33 mouse cellular contexts compared by ENCODE assay signal in genomic region chr9:39523616-39524285, GRCm38 (mm10). TPM values are rescaled to one million over a fixed set of nuclear protein-coding genes. Genes with fewer than 3 reads are reported as not detected.
DNase-seq lines count a peak whose midpoint lies in the region; ATAC-seq and TF ChIP-seq lines count a peak whose summit lies in the region.
"Had no signal": no experiment of that assay in that cellular context is flagged by ENCODE, and none has a peak within 500 bp of the region (broad histone marks: within the 10 kb centered on the region; RNA-seq: fewer than 3 reads in every experiment).

No protein-coding gene starts in this region.

- H3K4me1 ChIP-seq in forebrain, postnatal 0 days (ENCODE audit: insufficient read depth): no peaks in the 10 kb centered on the region
- H3K4me1 ChIP-seq in forebrain, embryonic 16.5 days (replicated peaks; ENCODE audit: control insufficient read depth, insufficient read depth, low read length): no peaks in the 10 kb centered on the region
- H3K4me1 ChIP-seq in lung, embryonic 15.5 days: no peaks in the 10 kb centered on the region
- no peaks in the 10 kb centered on the region for H3K4me1 ChIP-seq in embryonic facial prominence, embryonic 14.5 days (ENCODE audit: control insufficient read depth, insufficient read depth, low read length)
- H3K4me1 ChIP-seq: heart, embryonic 10.5 days; heart, embryonic 15.5 days; liver, embryonic 15.5 days; midbrain, embryonic 10.5 days; neural tube, embryonic 13.5 days; stomach, embryonic 15.5 days had no signal

- H3K27me3 ChIP-seq in forebrain, postnatal 0 days (ENCODE audit: insufficient read depth, low read length): no peaks in the 10 kb centered on the region
- no peaks in the 10 kb centered on the region for H3K27me3 ChIP-seq in forebrain, embryonic 16.5 days (replicated peaks; ENCODE audit: control insufficient read depth, insufficient read depth, low read length)
- no peaks in the 10 kb centered on the region for H3K27me3 ChIP-seq in lung, embryonic 15.5 days
- H3K27me3 ChIP-seq in embryonic facial prominence, embryonic 14.5 days (replicated peaks; ENCODE audit: control insufficient read depth, insufficient read depth, low read length): no peaks in the 10 kb centered on the region
- H3K27me3 ChIP-seq: heart, embryonic 15.5 days; liver, embryonic 15.5 days; neural tube, embryonic 13.5 days; stomach, embryonic 15.5 days had no signal

- DNase-seq in forebrain, postnatal 0 days: no peak
- no peak for DNase-seq in lung, adult 18-20 months
- peak; percentile 57 for DNase-seq in NIH3T3 (ENCODE audit: low read depth)
- peak; percentile 84 for DNase-seq in embryonic facial prominence, embryonic 14.5 days (ENCODE audit: low spot score)
- no peak for DNase-seq in left cerebral cortex, postnatal 14 days (ENCODE audit: low spot score in 2 of 2)
- no peak for DNase-seq in testis, postnatal 10 days (ENCODE audit: low spot score)
- DNase-seq: adrenal gland, postnatal 14 days; cerebellum, adult 18-20 months; cerebellum, postnatal 10 days; gastrocnemius, postnatal 14 days; heart, adult 11 months; kidney, adult 8-10 months; layer of hippocampus, postnatal 36 days; thymus, adult 18-20 months; thymus, postnatal 25 days had no signal

- no peaks in the 10 kb centered on the region for H3K36me3 ChIP-seq in forebrain, postnatal 0 days (ENCODE audit: insufficient read depth)
- H3K36me3 ChIP-seq in forebrain, embryonic 16.5 days (ENCODE audit: control insufficient read depth, insufficient read depth): no peaks in the 10 kb centered on the region
- no peaks in the 10 kb centered on the region for H3K36me3 ChIP-seq in lung, embryonic 15.5 days
- H3K36me3 ChIP-seq in embryonic facial prominence, embryonic 14.5 days (ENCODE audit: control insufficient read depth, insufficient read depth, low read length): no peaks in the 10 kb centered on the region
- H3K36me3 ChIP-seq: heart, embryonic 10.5 days; heart, embryonic 15.5 days; liver, embryonic 15.5 days; midbrain, embryonic 10.5 days; neural tube, embryonic 13.5 days; stomach, embryonic 15.5 days had no signal

- H3K27ac ChIP-seq in forebrain, postnatal 0 days (ENCODE audit: low read depth, low read length): no peak overlapping the region
- H3K27ac ChIP-seq in forebrain, embryonic 16.5 days (ENCODE audit: low read length): no peak overlapping the region
- no peak overlapping the region for H3K27ac ChIP-seq in lung, embryonic 15.5 days
- H3K27ac ChIP-seq in embryonic facial prominence, embryonic 14.5 days (replicated peaks; ENCODE audit: low read depth, low read length): no peak overlapping the region; the same call in 1 of the 2 replicates
- H3K27ac ChIP-seq: heart, embryonic 10.5 days; heart, embryonic 15.5 days; kidney, postnatal 0 days; liver, embryonic 15.5 days; midbrain, embryonic 10.5 days; neural tube, embryonic 13.5 days; stomach, embryonic 15.5 days had no signal

- no peak overlapping the region for H3K4me2 ChIP-seq in forebrain, postnatal 0 days (ENCODE audit: low read depth)
- H3K4me2 ChIP-seq in forebrain, embryonic 16.5 days (ENCODE audit: low read length): no peak overlapping the region
- H3K4me2 ChIP-seq in lung, embryonic 15.5 days: no peak overlapping the region
- no peak overlapping the region for H3K4me2 ChIP-seq in embryonic facial prominence, embryonic 14.5 days (ENCODE audit: low read depth, low read length)
- H3K4me2 ChIP-seq: heart, embryonic 15.5 days; liver, embryonic 15.5 days; neural tube, embryonic 13.5 days; stomach, embryonic 15.5 days had no signal

- ATAC-seq in forebrain, postnatal 0 days: peak; percentile 43
- ATAC-seq in forebrain, embryonic 16.5 days: no peak
- peak; percentile 81; the same call in 1 of the 2 replicates for ATAC-seq in lung, embryonic 15.5 days (ENCODE audit: borderline replicate concordance, extremely low read depth, low FRiP score, low TSS enrichment)
- ATAC-seq in embryonic facial prominence, embryonic 14.5 days (ENCODE audit: low read depth): peak; percentile 33; the same call in 1 of the 2 replicates
- ATAC-seq: intestine, embryonic 16.5 days had no signal

- TF ChIP-seq CTCF in forebrain, postnatal 0 days (IDR thresholded peaks at IDR 0.05; ENCODE audit: low read depth): no peak

- 59% methylated on average over 1 of the region's 1 CpGs for WGBS in forebrain, postnatal 0 days
- WGBS in forebrain, embryonic 16.5 days: 79% methylated on average over 1 of the region's 1 CpGs
- WGBS in lung, embryonic 15.5 days: 65% methylated on average over 1 of the region's 1 CpGs
- 32% methylated on average over 1 of the region's 1 CpGs for WGBS in embryonic facial prominence, embryonic 14.5 days

- intact Hi-C loops in left cerebral cortex, postnatal 14 days (cut with DNase I): no loop called here

- H3K9ac ChIP-seq in forebrain, postnatal 0 days: no peak overlapping the region
- H3K9ac ChIP-seq in forebrain, embryonic 16.5 days (replicated peaks; ENCODE audit: low read depth, low read length): no peak overlapping the region
- no peak overlapping the region for H3K9ac ChIP-seq in lung, embryonic 15.5 days
- H3K9ac ChIP-seq in embryonic facial prominence, embryonic 14.5 days (ENCODE audit: low read depth, low read length): no peak overlapping the region
- H3K9ac ChIP-seq: heart, embryonic 15.5 days; liver, embryonic 15.5 days; neural tube, embryonic 13.5 days; stomach, embryonic 15.5 days had no signal

- no peaks in the 10 kb centered on the region for H3K9me3 ChIP-seq in forebrain, postnatal 0 days (ENCODE audit: low read length)
- no peaks in the 10 kb centered on the region for H3K9me3 ChIP-seq in forebrain, embryonic 16.5 days (ENCODE audit: control insufficient read depth, low read length)
- H3K9me3 ChIP-seq in lung, embryonic 15.5 days: no peaks in the 10 kb centered on the region
- no peaks in the 10 kb centered on the region for H3K9me3 ChIP-seq in embryonic facial prominence, embryonic 14.5 days (ENCODE audit: control insufficient read depth, low read length)
- H3K9me3 ChIP-seq: heart, embryonic 10.5 days; heart, embryonic 15.5 days; liver, embryonic 15.5 days; midbrain, embryonic 10.5 days; neural tube, embryonic 13.5 days; stomach, embryonic 15.5 days had no signal

- no peak overlapping the region for H3K4me3 ChIP-seq in forebrain, postnatal 0 days (ENCODE audit: low read depth, low read length)
- no peak overlapping the region for H3K4me3 ChIP-seq in forebrain, embryonic 16.5 days (replicated peaks; ENCODE audit: low read length)
- no peak overlapping the region for H3K4me3 ChIP-seq in lung, embryonic 15.5 days
- H3K4me3 ChIP-seq in embryonic facial prominence, embryonic 14.5 days (ENCODE audit: low read depth, low read length): no peak overlapping the region
- H3K4me3 ChIP-seq: heart, embryonic 10.5 days; heart, embryonic 15.5 days; liver, embryonic 15.5 days; midbrain, embryonic 10.5 days; neural tube, embryonic 13.5 days; stomach, embryonic 15.5 days had no signal

RNA-seq across cellular contexts. Expression of gene Olfr957, which starts 8.1 kb away (rescaled TPM):
- not detected in 2 replicates for total RNA-seq in forebrain, postnatal 0 days (2014; rRNA removed)
- polyA plus RNA-seq in forebrain, postnatal 0 days (2015; fragmentation: Nextera tagmentation; extraction: Ambion mirVana): not detected in 2 replicates
- polyA plus RNA-seq in forebrain, embryonic 16.5 days (2015; fragmentation: Nextera tagmentation; extraction: Ambion mirVana): not detected in 2 replicates
- not detected in 2 replicates for polyA plus RNA-seq in lung, embryonic 15.5 days (2015; fragmentation: Nextera tagmentation; extraction: Ambion mirVana)
- 0.14 and 0.42 TPM in 2 replicates for polyA plus RNA-seq in embryonic facial prominence, embryonic 14.5 days (2014; fragmentation: Nextera tagmentation; extraction: Ambion mirVana)
- not detected for total RNA-seq in left cerebral cortex, postnatal 14 days (2021)
- total RNA-seq: adrenal gland, postnatal 14 days; common myeloid progenitor, adult 5-6 weeks; gastrocnemius, postnatal 14 days; heart, postnatal 25 days; layer of hippocampus, postnatal 36 days; liver, adult 2 months; MEL had no signal
- polyA plus RNA-seq: heart, embryonic 10.5 days; heart, embryonic 15.5 days; hindbrain, embryonic 11.5 days; intestine, embryonic 16.5 days; kidney, postnatal 0 days; large intestine, adult 2 months; limb, embryonic 11.5 days; liver, adult 2 months; liver, embryonic 15.5 days; midbrain, embryonic 10.5 days; neural tube, embryonic 13.5 days; small intestine, adult 2 months; stomach, embryonic 15.5 days had no signal

RNA-seq across cellular contexts. Expression of gene Olfr44, which starts 30.0 kb away (rescaled TPM):
- not detected in 2 replicates for total RNA-seq in forebrain, postnatal 0 days (2014; rRNA removed)
- not detected in 2 replicates for polyA plus RNA-seq in forebrain, postnatal 0 days (2015; fragmentation: Nextera tagmentation; extraction: Ambion mirVana)
- not detected in 2 replicates for polyA plus RNA-seq in forebrain, embryonic 16.5 days (2015; fragmentation: Nextera tagmentation; extraction: Ambion mirVana)
- polyA plus RNA-seq in lung, embryonic 15.5 days (2015; fragmentation: Nextera tagmentation; extraction: Ambion mirVana): not detected in 2 replicates
- polyA plus RNA-seq in embryonic facial prominence, embryonic 14.5 days (2014; fragmentation: Nextera tagmentation; extraction: Ambion mirVana): not detected in 2 replicates
- total RNA-seq in left cerebral cortex, postnatal 14 days (2021): not detected
- total RNA-seq: adrenal gland, postnatal 14 days; common myeloid progenitor, adult 5-6 weeks; gastrocnemius, postnatal 14 days; heart, postnatal 25 days; layer of hippocampus, postnatal 36 days; liver, adult 2 months; MEL had no signal
- polyA plus RNA-seq: heart, embryonic 10.5 days; heart, embryonic 15.5 days; hindbrain, embryonic 11.5 days; intestine, embryonic 16.5 days; kidney, postnatal 0 days; large intestine, adult 2 months; limb, embryonic 11.5 days; liver, adult 2 months; liver, embryonic 15.5 days; midbrain, embryonic 10.5 days; neural tube, embryonic 13.5 days; small intestine, adult 2 months; stomach, embryonic 15.5 days had no signal

RNA-seq across cellular contexts. Expression of gene Olfr958, which starts 30.1 kb away (rescaled TPM):
- total RNA-seq in forebrain, postnatal 0 days (2014; rRNA removed): not detected in 2 replicates
- not detected in 2 replicates for polyA plus RNA-seq in forebrain, postnatal 0 days (2015; fragmentation: Nextera tagmentation; extraction: Ambion mirVana)
- polyA plus RNA-seq in forebrain, embryonic 16.5 days (2015; fragmentation: Nextera tagmentation; extraction: Ambion mirVana): not detected in 2 replicates
- not detected in 2 replicates for polyA plus RNA-seq in lung, embryonic 15.5 days (2015; fragmentation: Nextera tagmentation; extraction: Ambion mirVana)
- 0.18 TPM in 1 of 2 replicates, not detected in the other for polyA plus RNA-seq in embryonic facial prominence, embryonic 14.5 days (2014; fragmentation: Nextera tagmentation; extraction: Ambion mirVana)
- total RNA-seq in left cerebral cortex, postnatal 14 days (2021): not detected
- total RNA-seq: adrenal gland, postnatal 14 days; common myeloid progenitor, adult 5-6 weeks; gastrocnemius, postnatal 14 days; heart, postnatal 25 days; layer of hippocampus, postnatal 36 days; liver, adult 2 months; MEL had no signal
- polyA plus RNA-seq: heart, embryonic 10.5 days; heart, embryonic 15.5 days; hindbrain, embryonic 11.5 days; intestine, embryonic 16.5 days; kidney, postnatal 0 days; large intestine, adult 2 months; limb, embryonic 11.5 days; liver, adult 2 months; liver, embryonic 15.5 days; midbrain, embryonic 10.5 days; neural tube, embryonic 13.5 days; small intestine, adult 2 months; stomach, embryonic 15.5 days had no signal

RNA-seq across cellular contexts. Expression of gene Olfr959, which starts 51.6 kb away (rescaled TPM):
- total RNA-seq in forebrain, postnatal 0 days (2014; rRNA removed): not detected in 2 replicates
- polyA plus RNA-seq in forebrain, postnatal 0 days (2015; fragmentation: Nextera tagmentation; extraction: Ambion mirVana): not detected in 2 replicates
- polyA plus RNA-seq in forebrain, embryonic 16.5 days (2015; fragmentation: Nextera tagmentation; extraction: Ambion mirVana): not detected in 2 replicates
- not detected in 2 replicates for polyA plus RNA-seq in lung, embryonic 15.5 days (2015; fragmentation: Nextera tagmentation; extraction: Ambion mirVana)
- polyA plus RNA-seq in embryonic facial prominence, embryonic 14.5 days (2014; fragmentation: Nextera tagmentation; extraction: Ambion mirVana): not detected in 2 replicates
- not detected for total RNA-seq in left cerebral cortex, postnatal 14 days (2021)
- total RNA-seq: adrenal gland, postnatal 14 days; common myeloid progenitor, adult 5-6 weeks; gastrocnemius, postnatal 14 days; heart, postnatal 25 days; layer of hippocampus, postnatal 36 days; liver, adult 2 months; MEL had no signal
- polyA plus RNA-seq: heart, embryonic 10.5 days; heart, embryonic 15.5 days; hindbrain, embryonic 11.5 days; intestine, embryonic 16.5 days; kidney, postnatal 0 days; large intestine, adult 2 months; limb, embryonic 11.5 days; liver, adult 2 months; liver, embryonic 15.5 days; midbrain, embryonic 10.5 days; neural tube, embryonic 13.5 days; small intestine, adult 2 months; stomach, embryonic 15.5 days had no signal

RNA-seq across cellular contexts. Expression of gene Olfr955, which starts 52.0 kb away (rescaled TPM):
- not detected in 2 replicates for total RNA-seq in forebrain, postnatal 0 days (2014; rRNA removed)
- not detected in 2 replicates for polyA plus RNA-seq in forebrain, postnatal 0 days (2015; fragmentation: Nextera tagmentation; extraction: Ambion mirVana)
- polyA plus RNA-seq in forebrain, embryonic 16.5 days (2015; fragmentation: Nextera tagmentation; extraction: Ambion mirVana): not detected in 2 replicates
- not detected in 2 replicates for polyA plus RNA-seq in lung, embryonic 15.5 days (2015; fragmentation: Nextera tagmentation; extraction: Ambion mirVana)
- 0.18 TPM in 1 of 2 replicates, not detected in the other for polyA plus RNA-seq in embryonic facial prominence, embryonic 14.5 days (2014; fragmentation: Nextera tagmentation; extraction: Ambion mirVana)
- not detected for total RNA-seq in left cerebral cortex, postnatal 14 days (2021)
- total RNA-seq: adrenal gland, postnatal 14 days; common myeloid progenitor, adult 5-6 weeks; gastrocnemius, postnatal 14 days; heart, postnatal 25 days; layer of hippocampus, postnatal 36 days; liver, adult 2 months; MEL had no signal
- polyA plus RNA-seq: heart, embryonic 10.5 days; heart, embryonic 15.5 days; hindbrain, embryonic 11.5 days; intestine, embryonic 16.5 days; kidney, postnatal 0 days; large intestine, adult 2 months; limb, embryonic 11.5 days; liver, adult 2 months; liver, embryonic 15.5 days; midbrain, embryonic 10.5 days; neural tube, embryonic 13.5 days; small intestine, adult 2 months; stomach, embryonic 15.5 days had no signal

Comparison
In these comparisons a context has a peak if more than half of its experiments do, and no peak if none do; other contexts are left out.
1. DNase-seq: peak in NIH3T3 (single experiment) and embryonic facial prominence, embryonic 14.5 days (single experiment); none in forebrain, postnatal 0 days (single experiment), lung, adult 18-20 months (0 of 2), left cerebral cortex, postnatal 14 days (0 of 2) and testis, postnatal 10 days (single experiment).